Mouse (Mus musculus): ENCODE measurements around the gene Ankrd40. TPM values are rescaled to one million over a fixed set of nuclear protein-coding genes. Genes with fewer than 3 reads are reported as not detected.
A peak's percentile ranks its signal among the peaks of the same experiment; 100 is the strongest.

The Ankrd40 gene
- total RNA-seq (2021), result 100 to 1,000 TPM; 263 to 301 TPM

DNA sequence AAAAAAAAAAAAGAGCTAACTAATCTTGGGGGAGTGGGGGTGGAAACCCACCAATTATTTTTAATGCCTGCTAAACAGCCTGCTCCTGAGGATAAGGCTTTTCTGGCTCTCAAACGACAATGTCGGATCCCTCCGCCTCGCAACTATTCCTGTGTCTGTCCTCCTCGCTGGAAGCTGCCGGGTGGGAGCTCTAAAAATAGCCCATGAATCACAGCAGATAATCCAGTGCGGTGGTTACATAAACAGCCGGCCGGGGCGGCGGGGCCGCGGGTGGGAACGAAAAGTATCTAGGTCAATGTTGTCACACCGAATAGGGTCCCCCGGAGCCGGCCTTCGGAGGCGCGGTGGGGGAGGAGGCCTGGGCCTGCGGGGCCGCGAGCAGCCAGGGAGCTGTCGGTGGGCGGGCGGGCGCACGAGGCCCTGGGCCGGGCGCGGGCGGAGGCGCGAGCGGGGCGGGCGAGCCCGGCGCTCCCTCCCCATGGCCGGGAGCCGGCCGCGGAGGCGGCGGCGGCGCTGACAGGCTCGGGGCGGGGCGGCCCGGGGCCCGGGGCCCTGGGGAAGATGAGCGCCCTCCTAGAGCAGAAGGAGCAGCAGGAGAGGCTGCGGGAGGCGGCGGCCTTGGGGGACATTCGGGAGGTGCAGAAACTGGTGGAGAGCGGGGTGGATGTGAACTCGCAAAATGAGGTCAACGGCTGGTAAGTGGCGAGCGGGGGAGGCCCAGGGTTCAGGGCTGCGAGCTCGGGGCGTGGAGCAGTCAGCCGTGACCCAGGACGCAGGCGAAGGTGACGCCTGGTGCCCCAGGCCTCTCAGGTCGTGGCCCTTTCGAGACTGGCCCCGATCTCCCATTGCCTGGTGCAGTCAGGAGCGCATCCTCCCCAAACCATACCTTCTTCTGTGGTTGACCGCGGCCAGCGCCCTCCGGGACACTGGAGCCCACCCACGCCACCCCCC lies at the start of gene Ankrd40:
Gene Ankrd40, plus strand, starts transcription at position 309 of the 951 bp plus-strand sequence.
- DNase-seq, result peak; percentile 92 to 96
- intact Hi-C loops (cut with DNase I), result loop anchor here (5.0 kb wide), 1 partner anchor 91 kb away; no protein-coding TSS in a partner anchor

- intact Hi-C loops (cut with DNase I), result no loop called here
- DNase-seq, result peak; percentile 20 to 31
These were observed 46.3 kb upstream of the Ankrd40 start, which contains the start of gene Gm21885 for GRCm38 (mm10) chr11:94281199-94282181. Gene Gm21885, plus strand, starts transcription at chr11:94281873.

DNA sequence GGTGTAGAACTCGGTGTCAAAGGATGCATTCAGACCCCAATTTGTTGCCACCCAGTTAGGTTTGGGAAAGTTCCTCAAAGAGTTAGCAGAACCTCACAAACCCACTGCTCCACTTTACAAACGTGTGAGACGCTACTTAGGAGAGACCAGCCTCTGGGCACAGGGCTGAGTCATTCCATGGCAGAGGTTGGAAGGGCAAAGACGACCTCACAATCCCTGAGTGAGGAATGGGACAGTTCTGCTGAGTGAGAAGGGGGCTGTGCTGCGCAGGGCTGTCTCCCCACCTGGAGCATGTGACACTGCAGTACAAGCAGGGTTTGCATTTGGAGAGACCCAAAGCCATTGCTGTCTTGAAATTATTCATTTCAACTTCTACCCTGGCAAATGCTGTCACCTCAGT lies 45.5 kb upstream of the Ankrd40 start:
- no peak for DNase-seq
- intact Hi-C loops (cut with DNase I), result no loop called here

DNA sequence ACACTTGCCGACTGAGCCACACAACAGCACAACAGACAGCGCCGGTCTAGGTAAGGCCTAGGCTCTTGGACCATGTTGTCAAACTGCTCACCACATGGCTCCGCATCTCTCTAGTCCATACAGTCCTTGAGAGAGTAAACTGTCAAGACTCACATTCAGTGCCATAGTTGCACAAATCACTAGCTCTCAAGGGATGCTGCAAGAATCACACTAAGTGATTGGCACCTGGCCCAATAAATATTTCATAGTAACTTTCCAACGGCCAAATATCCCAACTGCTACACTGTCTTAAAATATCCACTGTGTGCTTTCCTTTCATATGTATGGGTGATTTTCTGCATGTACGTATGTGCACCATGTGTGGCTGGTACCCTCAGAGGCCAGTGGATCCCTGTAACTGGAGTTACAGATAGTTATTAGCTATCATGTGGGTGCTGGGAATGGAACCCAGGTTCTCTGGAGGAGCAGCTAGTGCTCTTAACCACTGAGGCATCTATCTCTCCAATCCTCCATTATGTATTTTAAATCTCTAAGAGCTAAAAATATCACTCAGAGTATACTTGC lies 44.2 kb upstream of the Ankrd40 start:
- DNase-seq, result no peak
- intact Hi-C loops (cut with DNase I), result no loop called here

- DNase-seq, result no peak
These were observed 41.8 kb upstream of the Ankrd40 start for GRCm38 (mm10) chr11:94285886-94286574.

DNA sequence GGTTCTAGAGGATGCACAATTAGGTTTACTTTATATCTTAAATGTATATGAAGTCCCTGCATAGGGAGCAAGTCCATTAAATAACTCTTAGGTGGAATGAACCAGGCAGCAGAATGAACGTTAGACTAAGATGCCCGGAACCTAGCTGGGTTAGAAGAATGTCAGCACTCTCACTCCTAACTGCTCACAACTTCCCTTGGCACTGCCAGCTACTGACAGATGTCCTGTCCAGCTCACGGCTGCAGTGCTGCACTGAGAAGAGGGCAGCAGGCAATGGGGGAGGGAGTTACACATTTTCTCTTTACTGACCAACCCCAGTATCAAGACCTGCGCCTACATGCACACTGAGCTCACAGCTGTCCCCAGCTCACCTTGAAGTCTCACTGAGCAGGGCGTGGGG lies 40.7 kb upstream of the Ankrd40 start:
- intact Hi-C loops (cut with DNase I), result no loop called here
- DNase-seq, result no peak

More at GRCm38 (mm10) chr11:94285886-94286574, 41.8 kb upstream of the Ankrd40 start:
- intact Hi-C loops (cut with DNase I), result no loop called here

DNA sequence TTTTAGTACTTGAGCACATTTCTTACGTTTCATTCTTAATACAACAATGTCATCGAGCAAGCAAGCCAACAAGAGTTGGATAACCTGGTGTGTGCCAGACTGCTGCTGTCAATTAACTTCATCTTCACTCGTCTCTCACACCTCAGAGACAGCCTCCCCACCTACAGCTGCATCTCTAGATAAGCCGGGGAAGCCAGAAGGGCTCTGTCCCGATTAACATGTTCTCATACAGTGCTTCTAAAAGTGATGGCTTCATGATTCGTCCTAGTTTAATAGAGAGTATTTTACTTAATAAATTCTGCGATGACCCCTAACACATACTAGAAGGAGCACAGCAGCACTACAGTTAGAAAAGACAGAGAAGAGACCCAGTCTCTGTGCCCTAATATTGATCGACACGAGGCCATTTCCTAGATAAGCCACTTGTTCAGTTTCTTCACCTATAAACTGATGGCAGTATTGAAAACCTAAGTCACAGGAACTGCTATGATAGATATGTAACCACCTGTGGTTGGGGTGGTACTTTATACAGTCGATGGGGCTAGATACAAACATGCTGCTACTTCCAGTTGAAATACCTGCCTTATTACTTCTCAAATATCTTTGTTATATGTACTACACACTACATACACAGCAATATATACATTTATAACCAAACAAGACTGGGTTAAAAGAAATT lies 37.6 kb upstream of the Ankrd40 start:
- DNase-seq, result no peak
- intact Hi-C loops (cut with DNase I), result no loop called here

- intact Hi-C loops (cut with DNase I), result no loop called here
These were observed 32.6 kb upstream of the Ankrd40 start for GRCm38 (mm10) chr11:94294996-94295845.

GRCm38 (mm10) chr11:94312733-94313132 lies 15.1 kb upstream of the Ankrd40 start:
- DNase-seq, result no peak
- intact Hi-C loops (cut with DNase I), result no loop called here

More at GRCm38 (mm10) chr11:94294996-94295845, 32.6 kb upstream of the Ankrd40 start:
- no peak for DNase-seq

DNA sequence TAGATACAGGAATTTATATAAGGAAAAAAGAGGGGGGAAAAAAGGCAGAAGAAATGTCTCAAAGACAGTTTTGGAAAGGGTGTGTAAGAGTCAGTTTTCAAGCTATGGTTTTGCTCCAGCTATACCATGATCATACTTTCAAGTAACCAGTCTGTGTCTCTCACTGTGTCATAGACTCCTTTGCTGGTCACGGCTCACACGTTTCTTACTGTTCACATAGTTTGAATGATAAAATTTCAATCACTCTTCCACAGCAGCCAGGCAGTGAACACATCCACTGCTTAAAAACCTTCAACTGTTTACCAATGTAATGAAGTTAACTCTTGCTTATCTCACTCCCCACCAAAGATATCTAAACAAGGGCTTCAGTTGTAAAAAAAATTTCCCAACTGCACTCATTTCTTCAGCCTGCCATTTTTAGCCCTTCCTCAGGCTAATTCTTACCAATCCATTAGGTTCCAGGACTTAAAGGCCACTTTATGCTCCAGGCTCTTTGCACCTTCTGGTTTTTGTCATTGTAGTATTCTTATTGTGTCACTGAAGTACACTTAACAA lies 13.6 kb upstream of the Ankrd40 start:
- intact Hi-C loops (cut with DNase I), result no loop called here
- no peak for DNase-seq

- no peak for DNase-seq
- intact Hi-C loops (cut with DNase I), result no loop called here
These were observed 12.5 kb upstream of the Ankrd40 start for GRCm38 (mm10) chr11:94315308-94315707.

DNA sequence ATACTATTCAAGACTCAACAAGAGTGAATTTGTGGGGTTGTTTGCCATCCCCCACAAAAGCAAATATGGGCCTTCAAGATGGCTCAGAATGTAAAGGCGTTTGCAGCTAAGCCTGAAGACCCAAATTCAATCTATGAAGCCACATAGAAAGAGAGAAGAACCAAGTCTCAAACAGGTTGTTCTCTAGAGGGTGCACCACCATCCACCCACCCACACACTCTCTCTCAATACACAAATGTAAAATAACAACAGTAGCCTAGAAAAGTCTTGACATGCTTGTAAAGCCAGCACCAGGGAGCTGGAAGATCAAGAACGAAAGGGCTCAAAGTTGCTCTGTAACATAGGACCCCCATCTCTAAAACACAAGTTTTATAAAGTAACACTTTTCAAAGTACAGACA lies 11.3 kb upstream of the Ankrd40 start:
- no peak for DNase-seq
- intact Hi-C loops (cut with DNase I), result no loop called here

GRCm38 (mm10) chr11:94317014-94317413 lies 10.8 kb upstream of the Ankrd40 start:
- intact Hi-C loops (cut with DNase I), result no loop called here
- DNase-seq, result no peak

GRCm38 (mm10) chr11:94317515-94317914 lies 10.3 kb upstream of the Ankrd40 start:
- intact Hi-C loops (cut with DNase I), result no loop called here
- no peak for DNase-seq

GRCm38 (mm10) chr11:94318056-94318455 lies 9.7 kb upstream of the Ankrd40 start:
- no peak for DNase-seq
- intact Hi-C loops (cut with DNase I), result no loop called here

- no peak for DNase-seq
- intact Hi-C loops (cut with DNase I), result no loop called here
These were observed 6.6 kb upstream of the Ankrd40 start for GRCm38 (mm10) chr11:94320969-94321930.

GRCm38 (mm10) chr11:94321931-94322400 lies 5.8 kb upstream of the Ankrd40 start, which contains the start of gene Luc7l3:
Gene Luc7l3, minus strand, starts transcription at chr11:94321988.
- DNase-seq, result peak; percentile 95 to 96
- intact Hi-C loops (cut with DNase I), result no loop called here
